ENCODE assay signal across 34 mouse cellular contexts in genomic region chr11:67636905-67637586, GRCm38 (mm10). TPM values are rescaled to one million over a fixed set of nuclear protein-coding genes. Genes with fewer than 3 reads are reported as not detected.
DNase-seq lines count a peak whose midpoint lies in the region; ATAC-seq and TF ChIP-seq lines count a peak whose summit lies in the region.
"Had no signal": no experiment of that assay in that cellular context is flagged by ENCODE, and none has a peak within 500 bp of the region (broad histone marks: within the 10 kb centered on the region; RNA-seq: fewer than 3 reads in every experiment).

No protein-coding gene starts in this region.

- no peak for DNase-seq in gastrocnemius, adult 2 months
- DNase-seq in gastrocnemius, postnatal 14 days: no peak
- peak; percentile 83 for DNase-seq in Muller cell, postnatal 12 days (ENCODE audit: inconsistent ontology term)
- DNase-seq in retina, postnatal 1 day: peak; percentile 65
- DNase-seq: adrenal gland, adult 8-10 months; B cell, adult 2 months; cerebellum, adult 11-12 months; cerebellum, adult 9-11 months; forebrain, postnatal 0 days; gastrocnemius, postnatal 36 days; heart, postnatal 10 days; kidney, adult 2 months; kidney, postnatal 4 days; liver, postnatal 0 days; thymus, adult 2 months; thymus, postnatal 36 days had no signal

- WGBS in heart, embryonic 11.5 days (ENCODE audit: insufficient replicate concordance): 56% methylated on average over 6 of the region's 6 CpGs

- ATAC-seq in heart, embryonic 11.5 days (replicated peaks; ENCODE audit: insufficient number of reproducible peaks, low FRiP score, low TSS enrichment): no peak
- ATAC-seq: forebrain, postnatal 0 days; intestine, embryonic 15.5 days; liver, embryonic 12.5 days; liver, postnatal 0 days had no signal

- no peak overlapping the region for H3K9ac ChIP-seq in heart, embryonic 11.5 days (ENCODE audit: low read depth, low read length)
- H3K9ac ChIP-seq: embryonic facial prominence, embryonic 13.5 days; forebrain, postnatal 0 days; heart, embryonic 13.5 days; hindbrain, embryonic 15.5 days; intestine, embryonic 15.5 days; liver, embryonic 12.5 days; liver, postnatal 0 days; midbrain, embryonic 12.5 days; neural tube, embryonic 12.5 days had no signal

- no peaks in the 10 kb centered on the region for H3K36me3 ChIP-seq in heart, embryonic 11.5 days (ENCODE audit: control insufficient read depth, insufficient read depth, low read length)
- H3K36me3 ChIP-seq: embryonic facial prominence, embryonic 13.5 days; forebrain, embryonic 10.5 days; heart, embryonic 13.5 days; hindbrain, embryonic 15.5 days; intestine, embryonic 15.5 days; liver, embryonic 12.5 days; midbrain, embryonic 12.5 days; neural tube, embryonic 12.5 days had no signal

- TF ChIP-seq CTCF in gastrocnemius, adult 2 months (IDR thresholded peaks at IDR 0.05): no peak

- H3K4me3 ChIP-seq in gastrocnemius, adult 2 months: no peak overlapping the region
- H3K4me3 ChIP-seq in brown adipose tissue, adult 24 weeks (ENCODE audit: insufficient read depth, low read depth, low read length): no peak overlapping the region
- no peak overlapping the region for H3K4me3 ChIP-seq in heart, embryonic 11.5 days (ENCODE audit: low read depth, low read length)
- H3K4me3 ChIP-seq: embryonic facial prominence, embryonic 13.5 days; forebrain, embryonic 10.5 days; heart, adult 2 months; heart, embryonic 13.5 days; hindbrain, embryonic 15.5 days; intestine, embryonic 15.5 days; liver, embryonic 12.5 days; megakaryocyte, embryonic 14.5 days; midbrain, embryonic 12.5 days; myocyte; neural tube, embryonic 12.5 days had no signal

- no peak overlapping the region for H3K4me2 ChIP-seq in heart, embryonic 11.5 days
- H3K4me2 ChIP-seq: embryonic facial prominence, embryonic 13.5 days; heart, embryonic 13.5 days; hindbrain, embryonic 15.5 days; intestine, embryonic 15.5 days; liver, embryonic 12.5 days; midbrain, embryonic 12.5 days; neural tube, embryonic 12.5 days had no signal

- no peaks in the 10 kb centered on the region for H3K4me1 ChIP-seq in brown adipose tissue, adult 24 weeks (ENCODE audit: control insufficient read depth, insufficient read depth, insufficient read length, low read length)
- H3K4me1 ChIP-seq in heart, embryonic 11.5 days (ENCODE audit: control insufficient read depth, insufficient read depth, low read length): no peaks in the 10 kb centered on the region
- H3K4me1 ChIP-seq: intestine, embryonic 15.5 days; liver, embryonic 12.5 days; megakaryocyte, embryonic 14.5 days; midbrain, embryonic 12.5 days; neural tube, embryonic 12.5 days had no signal

- H3K9me3 ChIP-seq in heart, embryonic 11.5 days (replicated peaks; ENCODE audit: control insufficient read depth, low read length): no peaks in the 10 kb centered on the region
- H3K9me3 ChIP-seq: embryonic facial prominence, embryonic 13.5 days; forebrain, embryonic 10.5 days; heart, embryonic 13.5 days; hindbrain, embryonic 15.5 days; intestine, embryonic 15.5 days; liver, embryonic 12.5 days; megakaryocyte, embryonic 14.5 days; midbrain, embryonic 12.5 days; neural tube, embryonic 12.5 days had no signal

- intact Hi-C loops in gastrocnemius, adult 2 months (cut with DNase I): no loop called here
- intact Hi-C loops in gastrocnemius, postnatal 14 days (cut with DNase I; ENCODE audit: low total_unique reads): no loop called here

- peak overlapping the region; percentile 16; the same call in 1 of the 2 replicates for H3K27ac ChIP-seq in gastrocnemius, adult 2 months
- H3K27ac ChIP-seq in brown adipose tissue, adult 24 weeks (replicated peaks; ENCODE audit: low read depth, low read length): peak overlapping the region; percentile 5
- H3K27ac ChIP-seq in heart, embryonic 11.5 days (ENCODE audit: low read depth, low read length): no peak overlapping the region
- H3K27ac ChIP-seq: embryonic facial prominence, embryonic 13.5 days; forebrain, embryonic 10.5 days; heart, adult 2 months; heart, embryonic 13.5 days; hindbrain, embryonic 15.5 days; intestine, embryonic 15.5 days; liver, embryonic 12.5 days; midbrain, embryonic 12.5 days; neural tube, embryonic 12.5 days had no signal

- no peaks in the 10 kb centered on the region for H3K27me3 ChIP-seq in heart, embryonic 11.5 days (ENCODE audit: control insufficient read depth, insufficient read depth, low read length)
- H3K27me3 ChIP-seq: embryonic facial prominence, embryonic 13.5 days; heart, embryonic 13.5 days; hindbrain, embryonic 15.5 days; intestine, embryonic 15.5 days; liver, embryonic 12.5 days; midbrain, embryonic 12.5 days; neural tube, embryonic 12.5 days had no signal

RNA-seq across cellular contexts. Expression of gene Rcvrn, which starts 58.1 kb away (rescaled TPM):
- not detected for total RNA-seq in gastrocnemius, adult 2 months (2021)
- not detected for total RNA-seq in gastrocnemius, postnatal 14 days (2021)
- polyA plus RNA-seq in brown adipose tissue, adult 24 weeks (2012; ENCODE audit: insufficient read depth, insufficient read length, missing spikeins): not detected in 2 replicates
- polyA plus RNA-seq in heart, embryonic 11.5 days (2014; fragmentation: Nextera tagmentation; extraction: Ambion mirVana): not detected in 2 replicates
- total RNA-seq: ES-E14; gastrocnemius, postnatal 36 days; heart, adult 2 months; heart, postnatal 10 days; hematopoietic stem cell, adult 5-6 weeks; midbrain, postnatal 0 days had no signal
- polyA plus RNA-seq: embryonic facial prominence, embryonic 13.5 days; forebrain, embryonic 10.5 days; forebrain, postnatal 0 days; heart, adult 2 months; heart, embryonic 13.5 days; hindbrain, embryonic 15.5 days; intestine, embryonic 15.5 days; kidney, embryonic 16.5 days; liver, embryonic 12.5 days; liver, postnatal 0 days; lung, embryonic 16.5 days; midbrain, embryonic 12.5 days; midbrain, postnatal 0 days; myocyte; neural tube, embryonic 12.5 days had no signal

Comparison
In these comparisons a context has a peak if more than half of its experiments do, and no peak if none do; other contexts are left out.
1. DNase-seq: peak in Muller cell, postnatal 12 days (single experiment) and retina, postnatal 1 day (single experiment); none in gastrocnemius, adult 2 months (single experiment) and gastrocnemius, postnatal 14 days (single experiment).